Mouse (Mus musculus): ENCODE measurements around the gene Bid. TPM values are rescaled to one million over a fixed set of nuclear protein-coding genes. Genes with fewer than 3 reads are reported as not detected.

Gene Bid
- polyA plus RNA-seq, 1 experiment: 10.7 TPM

- 0 out of 2 replicates have a peak, but pooled peaks cover 1% of the 10 kb centered on the region for H3K4me1 ChIP-seq (ENCODE audit: control insufficient read depth, insufficient read depth, insufficient read length, low read length)
- 92% methylated on average over 13 of the region's 13 CpGs for WGBS
- TF ChIP-seq CTCF (IDR thresholded peaks at IDR 0.05; ENCODE audit: extremely low read depth, insufficient read length, insufficient replicate concordance, low read depth, low read length) (no peak), POLR2A (IDR thresholded peaks at IDR 0.05; ENCODE audit: low read depth, low read length) (no peak)
- H3K27ac ChIP-seq (ENCODE audit: insufficient read depth, low read depth, low read length): no peak overlapping the region
- H3K27me3 ChIP-seq (ENCODE audit: control insufficient read depth, insufficient read depth, low read length): no peaks in the 10 kb centered on the region
- no peak overlapping the region for H3K4me3 ChIP-seq (ENCODE audit: low read depth, low read length)
- H3K36me3 ChIP-seq (ENCODE audit: control insufficient read depth, insufficient read depth, low read length): no peaks in the 10 kb centered on the region
Measured at GRCm38 (mm10) chr6:120941575-120941974, 24.9 kb upstream of the Bid start.

GRCm38 (mm10) chr6:120941084-120941481, 24.4 kb upstream of the Bid start:
- Histone ChIP-seq H3K27me3 (ENCODE audit: control insufficient read depth, insufficient read depth, low read length) (no peaks in the 10 kb centered on the region), H3K4me3 (ENCODE audit: low read depth, low read length) (no peak overlapping the region), H3K27ac (ENCODE audit: insufficient read depth, low read depth, low read length) (no peak overlapping the region), H3K4me1 (ENCODE audit: control insufficient read depth, insufficient read depth, insufficient read length, low read length) (peaks cover 5% of the 10 kb centered on the region; the same call in 1 of the 2 replicates), H3K36me3 (ENCODE audit: control insufficient read depth, insufficient read depth, low read length) (no peaks in the 10 kb centered on the region)
- TF ChIP-seq POLR2A (IDR thresholded peaks at IDR 0.05; ENCODE audit: low read depth, low read length): no peak
- TF ChIP-seq CTCF (IDR thresholded peaks at IDR 0.05; ENCODE audit: extremely low read depth, insufficient read length, insufficient replicate concordance, low read depth, low read length): no peak
- WGBS: 75% methylated on average over 7 of the region's 7 CpGs

GRCm38 (mm10) chr6:120940446-120941083, 23.9 kb upstream of the Bid start:
- Histone ChIP-seq H3K36me3 (ENCODE audit: control insufficient read depth, insufficient read depth, low read length) (no peaks in the 10 kb centered on the region), H3K27ac (ENCODE audit: insufficient read depth, low read depth, low read length) (no peak overlapping the region), H3K27me3 (ENCODE audit: control insufficient read depth, insufficient read depth, low read length) (no peaks in the 10 kb centered on the region), H3K4me3 (ENCODE audit: low read depth, low read length) (no peak overlapping the region), H3K4me1 (ENCODE audit: control insufficient read depth, insufficient read depth, insufficient read length, low read length) (peaks cover 10% of the 10 kb centered on the region; the same call in 1 of the 2 replicates)
- 88% methylated on average over 7 of the region's 7 CpGs for WGBS
- no peak for TF ChIP-seq POLR2A (IDR thresholded peaks at IDR 0.05; ENCODE audit: low read depth, low read length)
- TF ChIP-seq CTCF (IDR thresholded peaks at IDR 0.05; ENCODE audit: extremely low read depth, insufficient read length, insufficient replicate concordance, low read depth, low read length): no peak

GRCm38 (mm10) chr6:120939783-120940182, 23.1 kb upstream of the Bid start:
- TF ChIP-seq CTCF (IDR thresholded peaks at IDR 0.05; ENCODE audit: extremely low read depth, insufficient read length, insufficient replicate concordance, low read depth, low read length) (no peak), POLR2A (IDR thresholded peaks at IDR 0.05; ENCODE audit: low read depth, low read length) (no peak)
- peaks cover 11% of the 10 kb centered on the region; the same call in 1 of the 2 replicates for H3K4me1 ChIP-seq (ENCODE audit: control insufficient read depth, insufficient read depth, insufficient read length, low read length)
- no peaks in the 10 kb centered on the region for H3K27me3 ChIP-seq (ENCODE audit: control insufficient read depth, insufficient read depth, low read length)
- WGBS: 85% methylated on average over 3 of the region's 3 CpGs
- no peaks in the 10 kb centered on the region for H3K36me3 ChIP-seq (ENCODE audit: control insufficient read depth, insufficient read depth, low read length)
- H3K4me3 ChIP-seq (ENCODE audit: low read depth, low read length): no peak overlapping the region
- H3K27ac ChIP-seq (ENCODE audit: insufficient read depth, low read depth, low read length): no peak overlapping the region

GRCm38 (mm10) chr6:120938763-120939450, 22.3 kb upstream of the Bid start:
- Histone ChIP-seq H3K27ac (ENCODE audit: insufficient read depth, low read depth, low read length) (no peak overlapping the region), H3K27me3 (ENCODE audit: control insufficient read depth, insufficient read depth, low read length) (no peaks in the 10 kb centered on the region), H3K4me3 (ENCODE audit: low read depth, low read length) (no peak overlapping the region), H3K36me3 (ENCODE audit: control insufficient read depth, insufficient read depth, low read length) (peaks cover 6% of the 10 kb centered on the region; the same call in 1 of the 2 replicates), H3K4me1 (ENCODE audit: control insufficient read depth, insufficient read depth, insufficient read length, low read length) (peaks cover 11% of the 10 kb centered on the region)
- TF ChIP-seq POLR2A (IDR thresholded peaks at IDR 0.05; ENCODE audit: low read depth, low read length) (no peak), CTCF (IDR thresholded peaks at IDR 0.05; ENCODE audit: extremely low read depth, insufficient read length, insufficient replicate concordance, low read depth, low read length) (no peak)
- WGBS: 73% methylated on average over 12 of the region's 12 CpGs

GRCm38 (mm10) chr6:120937999-120938608, 21.5 kb upstream of the Bid start:
- Histone ChIP-seq H3K27me3 (ENCODE audit: control insufficient read depth, insufficient read depth, low read length) (no peaks in the 10 kb centered on the region), H3K4me3 (ENCODE audit: low read depth, low read length) (no peak overlapping the region), H3K27ac (ENCODE audit: insufficient read depth, low read depth, low read length) (no peak overlapping the region), H3K4me1 (ENCODE audit: control insufficient read depth, insufficient read depth, insufficient read length, low read length) (peaks cover 11% of the 10 kb centered on the region), H3K36me3 (ENCODE audit: control insufficient read depth, insufficient read depth, low read length) (peaks cover 6% of the 10 kb centered on the region; the same call in 1 of the 2 replicates)
- TF ChIP-seq CTCF (IDR thresholded peaks at IDR 0.05; ENCODE audit: extremely low read depth, insufficient read length, insufficient replicate concordance, low read depth, low read length): no peak
- TF ChIP-seq POLR2A (IDR thresholded peaks at IDR 0.05; ENCODE audit: low read depth, low read length): no peak
- 88% methylated on average over 11 of the region's 11 CpGs for WGBS

GRCm38 (mm10) chr6:120937104-120937617, 20.5 kb upstream of the Bid start:
- H3K27ac ChIP-seq (ENCODE audit: insufficient read depth, low read depth, low read length): no peak overlapping the region
- peaks cover 6% of the 10 kb centered on the region for H3K36me3 ChIP-seq (ENCODE audit: control insufficient read depth, insufficient read depth, low read length)
- no peak for TF ChIP-seq CTCF (IDR thresholded peaks at IDR 0.05; ENCODE audit: extremely low read depth, insufficient read length, insufficient replicate concordance, low read depth, low read length)
- TF ChIP-seq POLR2A (IDR thresholded peaks at IDR 0.05; ENCODE audit: low read depth, low read length): no peak
- WGBS: 83% methylated on average over 16 of the region's 16 CpGs
- H3K4me3 ChIP-seq (ENCODE audit: low read depth, low read length): no peak overlapping the region
- H3K27me3 ChIP-seq (ENCODE audit: control insufficient read depth, insufficient read depth, low read length): no peaks in the 10 kb centered on the region
- H3K4me1 ChIP-seq (ENCODE audit: control insufficient read depth, insufficient read depth, insufficient read length, low read length): peaks cover 14% of the 10 kb centered on the region
